Mouse (Mus musculus): ENCODE measurements around the gene Nelfcd.

DNA sequence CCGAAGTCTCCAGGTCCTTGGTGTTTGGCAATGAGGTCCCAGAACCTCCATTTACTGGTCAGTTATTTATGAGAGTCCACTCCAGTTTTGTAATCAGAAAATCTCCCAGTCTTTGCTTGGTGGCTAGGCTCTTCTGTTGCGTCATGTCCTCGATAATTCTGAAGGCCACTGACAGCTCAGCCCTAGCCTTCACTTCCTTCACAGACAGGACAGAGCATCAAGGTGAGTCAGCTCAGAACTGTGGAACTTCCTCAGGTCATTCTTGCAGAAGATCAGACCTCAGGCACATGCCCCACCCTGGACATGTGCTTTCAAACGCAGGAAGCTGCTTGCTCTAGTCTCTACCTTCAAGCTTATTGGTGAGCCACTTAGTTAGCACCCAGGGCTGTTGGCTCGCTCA lies 22.2 kb upstream of the Nelfcd start:
- TF ChIP-seq TAL1 (IDR thresholded peaks at IDR 0.05; ENCODE audit: low read length) (no peak), GATA1 (IDR thresholded peaks at IDR 0.05; ENCODE audit: low read length) (no peak)

Data from erythroblast, embryonic 14.5 days (primary cell).